Mouse (Mus musculus) thymus, adult 2 months (tissue): ENCODE measurements around the gene P2ry6.

Source experiments
- CTCF ChIP-seq: fragments of 200-500 bp; IDR thresholded peaks from 2 replicates; pipeline ENCODE4 v1.5.1; 2012; ENCODE audit warnings: mild to moderate bottlenecking, control low read depth, low read length, moderate library complexity, borderline replicate concordance; ENCODE audit not compliant: control insufficient read depth, poor library complexity, insufficient read depth; ENCODE audit errors: extremely low read depth
- POLR2A ChIP-seq: fragments of 200-500 bp; IDR thresholded peaks from 2 replicates; pipeline ENCODE4 v1.6.1; 2012; ENCODE audit warnings: mild to moderate bottlenecking, low read length, control low read depth, moderate library complexity; ENCODE audit not compliant: control insufficient read depth, poor library complexity, insufficient read depth; ENCODE audit errors: extremely low read depth

- TF ChIP-seq CTCF = no peak
- TF ChIP-seq POLR2A = no peak
Observed at GRCm38 (mm10) chr7:100950481-100951010, 23.9 kb downstream of the P2ry6 start.
